Mouse (Mus musculus): Measurements from ENCODE around the gene Uvrag.
A peak's percentile ranks its signal among the peaks of the same experiment; 100 is the strongest.

The Uvrag gene

GRCm38 (mm10) chr7:99140984-99141918, at the start of gene Uvrag:
TSS of gene Uvrag (minus strand) at chr7:99141141.
- DNase-seq (ENCODE audit: low read depth, low spot score) = peak; percentile 99

- DNase-seq (ENCODE audit: low read depth, low spot score) = no peak
These were observed 48.9 kb upstream of the Uvrag start for GRCm38 (mm10) chr7:99189885-99190284.

- DNase-seq (ENCODE audit: low read depth, low spot score) = no peak
These were observed 47.7 kb upstream of the Uvrag start for GRCm38 (mm10) chr7:99188630-99189029.

- no peak for DNase-seq (ENCODE audit: low read depth, low spot score)
These were observed 46.5 kb upstream of the Uvrag start for GRCm38 (mm10) chr7:99187451-99187850.

GRCm38 (mm10) chr7:99185405-99185804, 44.5 kb upstream of the Uvrag start:
- DNase-seq (ENCODE audit: low read depth, low spot score) = no peak

- DNase-seq (ENCODE audit: low read depth, low spot score) = no peak
These were observed 42.8 kb upstream of the Uvrag start for GRCm38 (mm10) chr7:99183751-99184150.

GRCm38 (mm10) chr7:99182432-99183172, 41.7 kb upstream of the Uvrag start, which contains the start of gene Dgat2:
TSS of gene Dgat2 (minus strand) at chr7:99182719.
- DNase-seq (ENCODE audit: low read depth, low spot score) = peak; percentile 93

GRCm38 (mm10) chr7:99181619-99182431, 40.9 kb upstream of the Uvrag start:
- no peak for DNase-seq (ENCODE audit: low read depth, low spot score)

GRCm38 (mm10) chr7:99180162-99180561, 39.2 kb upstream of the Uvrag start:
- no peak for DNase-seq (ENCODE audit: low read depth, low spot score)

GRCm38 (mm10) chr7:99179271-99179670, 38.3 kb upstream of the Uvrag start:
- DNase-seq (ENCODE audit: low read depth, low spot score) = no peak

- DNase-seq (ENCODE audit: low read depth, low spot score) = no peak
These were observed 36.4 kb upstream of the Uvrag start for GRCm38 (mm10) chr7:99177386-99177785.

- no peak for DNase-seq (ENCODE audit: low read depth, low spot score)
These were observed 34.7 kb upstream of the Uvrag start for GRCm38 (mm10) chr7:99175666-99176065.

- no peak for DNase-seq (ENCODE audit: low read depth, low spot score)
These were observed 34.2 kb upstream of the Uvrag start for GRCm38 (mm10) chr7:99175118-99175517.

GRCm38 (mm10) chr7:99174006-99174405, 33.1 kb upstream of the Uvrag start:
- DNase-seq (ENCODE audit: low read depth, low spot score) = no peak

- DNase-seq (ENCODE audit: low read depth, low spot score) = no peak
These were observed 32.0 kb upstream of the Uvrag start for GRCm38 (mm10) chr7:99172898-99173297.

- DNase-seq (ENCODE audit: low read depth, low spot score) = no peak
These were observed 31.0 kb upstream of the Uvrag start for GRCm38 (mm10) chr7:99171730-99172463.

- DNase-seq (ENCODE audit: low read depth, low spot score) = no peak
These were observed 29.6 kb upstream of the Uvrag start for GRCm38 (mm10) chr7:99170519-99170918.

- no peak for DNase-seq (ENCODE audit: low read depth, low spot score)
These were observed 28.9 kb upstream of the Uvrag start for GRCm38 (mm10) chr7:99169717-99170403.

GRCm38 (mm10) chr7:99168756-99169155, 27.8 kb upstream of the Uvrag start:
- DNase-seq (ENCODE audit: low read depth, low spot score) = no peak

- DNase-seq (ENCODE audit: low read depth, low spot score) = no peak
These were observed 27.0 kb upstream of the Uvrag start for GRCm38 (mm10) chr7:99167939-99168338.
